Mouse (Mus musculus) liver, embryonic 14.5 days (tissue): ENCODE measurements around the gene Jmy.

Experiments
- CTCF ChIP-seq: IDR thresholded peaks from 2 replicates; pipeline ENCODE4 v1.5.1; 2016; ENCODE audit warnings: antibody characterized with exemption, low read depth, control low read depth
- EP300 ChIP-seq: IDR thresholded peaks from 2 replicates; pipeline ENCODE4 v1.6.1; 2016; ENCODE audit warnings: antibody characterized with exemption, low read depth

- TF ChIP-seq CTCF = no peak
- TF ChIP-seq EP300 = no peak
Measured at GRCm38 (mm10) chr13:93440167-93440566, 59.4 kb downstream of the Jmy start.
